Mouse (Mus musculus): ENCODE results near the gene Atp6v1g2.

The Atp6v1g2 gene

GRCm38 (mm10) chr17:35233114-35233980 is at the start of gene Atp6v1g2:
TSS of gene Atp6v1g2 (plus strand) at chr17:35233660.
- DNase-seq = peak; percentile 43

GRCm38 (mm10) chr17:35185639-35186611 is 47.5 kb upstream of the Atp6v1g2 start:
- no peak for DNase-seq

GRCm38 (mm10) chr17:35186681-35187080 is 46.8 kb upstream of the Atp6v1g2 start:
- no peak for DNase-seq

- no peak for DNase-seq
Measured at GRCm38 (mm10) chr17:35187345-35187744, 46.1 kb upstream of the Atp6v1g2 start.

GRCm38 (mm10) chr17:35187959-35188610 is 45.4 kb upstream of the Atp6v1g2 start, which contains the start of gene Lst1:
TSS of gene Lst1 (minus strand) at chr17:35188439.
- DNase-seq = no peak

- DNase-seq = no peak
Measured at GRCm38 (mm10) chr17:35189186-35189585, 44.3 kb upstream of the Atp6v1g2 start.

GRCm38 (mm10) chr17:35190096-35190495 is 43.4 kb upstream of the Atp6v1g2 start:
- DNase-seq = no peak

- no peak for DNase-seq
Measured at GRCm38 (mm10) chr17:35191723-35192122, 41.7 kb upstream of the Atp6v1g2 start.

GRCm38 (mm10) chr17:35192924-35193323 is 40.5 kb upstream of the Atp6v1g2 start:
- no peak for DNase-seq

- DNase-seq = no peak
Measured at GRCm38 (mm10) chr17:35193881-35194843, 39.3 kb upstream of the Atp6v1g2 start, which contains the start of gene Ltb. TSS of gene Ltb (plus strand) at chr17:35194439.

GRCm38 (mm10) chr17:35194844-35195630 is 38.4 kb upstream of the Atp6v1g2 start:
- no peak for DNase-seq

GRCm38 (mm10) chr17:35195631-35196320 is 37.7 kb upstream of the Atp6v1g2 start:
- DNase-seq = peak; percentile 41

- no peak for DNase-seq
Measured at GRCm38 (mm10) chr17:35196321-35196641, 37.2 kb upstream of the Atp6v1g2 start.

- no peak for DNase-seq
Measured at GRCm38 (mm10) chr17:35197126-35197525, 36.3 kb upstream of the Atp6v1g2 start.

- no peak for DNase-seq
Measured at GRCm38 (mm10) chr17:35198029-35198428, 35.4 kb upstream of the Atp6v1g2 start.

GRCm38 (mm10) chr17:35198946-35199345 is 34.5 kb upstream of the Atp6v1g2 start:
- no peak for DNase-seq

GRCm38 (mm10) chr17:35200398-35200797 is 33.1 kb upstream of the Atp6v1g2 start:
- no peak for DNase-seq

GRCm38 (mm10) chr17:35201128-35201527 is 32.3 kb upstream of the Atp6v1g2 start:
- no peak for DNase-seq

GRCm38 (mm10) chr17:35201787-35202186 is 31.7 kb upstream of the Atp6v1g2 start, which contains the start of gene Tnf:
TSS of gene Tnf (minus strand) at chr17:35202007.
- no peak for DNase-seq

- no peak for DNase-seq
Measured at GRCm38 (mm10) chr17:35202442-35202841, 31.0 kb upstream of the Atp6v1g2 start.

All from cerebellum, adult 11-12 months (tissue).